Mouse (Mus musculus): ENCODE measurements around the gene Atrip.

DNA sequence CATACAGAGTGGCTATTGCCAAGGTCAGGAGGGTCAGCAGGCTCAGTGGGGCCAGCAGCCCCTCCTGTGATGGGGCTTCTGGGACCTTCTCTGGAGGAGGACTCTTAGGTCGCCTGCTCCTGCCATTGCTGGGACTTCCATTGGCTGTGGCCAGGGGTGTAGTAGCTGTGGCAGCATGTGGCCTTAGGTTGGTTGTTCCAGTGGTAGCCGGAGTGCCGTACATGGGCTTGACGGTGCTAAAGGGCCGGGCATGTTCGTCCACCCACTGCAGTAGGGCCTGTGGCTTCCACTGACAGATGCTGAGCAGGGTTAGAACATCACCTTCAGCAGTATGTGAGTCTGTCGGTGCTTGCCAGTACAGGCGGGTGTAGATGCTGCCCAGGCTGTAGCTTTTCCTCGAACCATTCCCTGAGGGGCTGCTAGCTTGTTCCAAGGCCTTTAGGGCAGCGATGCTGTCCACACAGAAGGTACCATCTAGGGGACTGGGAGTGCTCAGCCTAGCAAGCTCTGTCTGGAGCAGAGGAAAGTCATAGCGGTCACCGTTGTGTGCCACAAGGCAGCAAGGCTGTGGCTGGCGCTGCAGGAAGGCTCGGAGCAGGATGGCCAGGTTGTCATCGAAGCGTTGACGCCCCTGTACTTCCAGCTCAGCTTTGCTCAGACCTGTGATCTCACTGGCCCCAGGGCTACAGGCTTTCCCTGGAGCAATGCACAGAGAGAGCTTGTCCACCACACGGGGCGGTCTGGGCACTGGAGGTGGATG lies 15.7 kb downstream of the Atrip start:
- TF ChIP-seq CTCF (IDR thresholded peaks at IDR 0.05; ENCODE audit: borderline replicate concordance, control insufficient read depth, extremely low read depth, insufficient read depth, low read length, poor library complexity) (no peak), POLR2A (IDR thresholded peaks at IDR 0.05; ENCODE audit: control insufficient read depth, extremely low read depth, insufficient read depth, low read length, poor library complexity) (no peak)

Data from thymus, adult 2 months (tissue).